Mouse (Mus musculus) midbrain, postnatal 0 days (tissue): ENCODE results near the gene Slc22a20. TPM values are rescaled to one million over a fixed set of nuclear protein-coding genes. Genes with fewer than 3 reads are reported as not detected.

Source experiments
- ATAC-seq: fragments of 200-750 bp; cut with Nextera tagmentation; 2 replicates; pipeline ENCODE4 v1.8.0; 2017; ENCODE audit warnings: moderate number of reproducible peaks, mild to moderate bottlenecking, moderate TSS enrichment, moderate library complexity; ENCODE audit not compliant: low FRiP score
- DNase-seq: peaks from one replicate; pipeline ENCODE4 v3.0.0-alpha.2; 2015; ENCODE audit warnings: low spot score
- H3K27ac ChIP-seq: fragments of 300-500 bp; sonication (generic); 2 replicates; pipeline ENCODE4 v1.5.1; 2014; ENCODE audit warnings: low read depth, mild to moderate bottlenecking, low read length, mixed read lengths
- H3K27me3 ChIP-seq: fragments of 300-500 bp; sonication (generic); 2 replicates; pipeline ENCODE4 v1.6.1; 2014; ENCODE audit warnings: low read length, control low read depth, mixed read lengths; ENCODE audit not compliant: insufficient read depth
- H3K36me3 ChIP-seq: fragments of 300-500 bp; sonication (generic); 2 replicates; pipeline ENCODE4 v1.6.1; 2014; ENCODE audit warnings: low read length, control low read depth, mixed read lengths; ENCODE audit not compliant: insufficient read depth
- H3K4me1 ChIP-seq: fragments of 300-500 bp; sonication (generic); 2 replicates; pipeline ENCODE4 v1.6.1; 2014; ENCODE audit warnings: mild to moderate bottlenecking, control low read depth, antibody characterized with exemption, low read length, mixed read lengths; ENCODE audit not compliant: insufficient read depth
- H3K4me2 ChIP-seq: fragments of 300-500 bp; sonication (generic); 2 replicates; pipeline ENCODE4 v1.6.1; 2014; ENCODE audit warnings: low read depth, mild to moderate bottlenecking, low read length, mixed read lengths; ENCODE audit not compliant: poor library complexity, severe bottlenecking
- H3K4me3 ChIP-seq: fragments of 300-500 bp; sonication (generic); 2 replicates; pipeline ENCODE4 v1.5.1; 2014; ENCODE audit warnings: low read depth, mild to moderate bottlenecking, low read length, moderate library complexity
- H3K9ac ChIP-seq: fragments of 300-500 bp; sonication (generic); replicated peaks from 2 replicates; pipeline ENCODE4 v1.6.1; 2014; ENCODE audit warnings: mild to moderate bottlenecking, low read length, moderate library complexity, mixed read lengths; ENCODE audit not compliant: poor library complexity, severe bottlenecking
- H3K9me3 ChIP-seq: fragments of 300-500 bp; sonication (generic); 2 replicates; pipeline ENCODE4 v1.6.1; 2016; ENCODE audit warnings: low read length, control low read depth
- CTCF ChIP-seq: IDR thresholded peaks from 2 replicates; pipeline ENCODE4 v1.5.1; 2016; ENCODE audit warnings: antibody characterized with exemption, mild to moderate bottlenecking
- WGBS: fragments of 180-500 bp; shearing (Covaris S2); extraction: QIAGEN DNeasy Blood & Tissue Kit; methylation state at CpG from one replicate; pipeline ENCODE4 v1.1.7; 2014; 5-methylcytosine and 5-hydroxymethylcytosine counted together
- polyA plus RNA-seq: library from polyadenylated mRNA; unstranded; fragments of >200 nt; fragmentation: Nextera tagmentation; extraction: Ambion mirVana; gene quantifications from 2 replicates; pipeline ENCODE4 v1.2.1, GENCODE M21; 2015
- total RNA-seq: library from RNA; depleted of rRNA; stranded (reverse); fragments of >200 nt; gene quantifications from 2 replicates; pipeline ENCODE4 v1.2.3, GENCODE M21; 2014

Slc22a20 gene
- total and polyA plus RNA-seq, 2 experiments from 2014 or later = not detected

- no peak overlapping the region for H3K4me2 ChIP-seq
- H3K27ac ChIP-seq = no peak overlapping the region
- 59% methylated on average over 3 of the region's 3 CpGs for WGBS
- DNase-seq = no peak
- H3K4me3 ChIP-seq = no peak overlapping the region
- no peak overlapping the region for H3K9ac ChIP-seq
- H3K36me3 ChIP-seq = no peaks in the 10 kb centered on the region
- no peak for ATAC-seq
- no peak for TF ChIP-seq CTCF
- peaks cover 5% of the 10 kb centered on the region; the same call in 1 of the 2 replicates for H3K27me3 ChIP-seq
- no peaks in the 10 kb centered on the region for H3K9me3 ChIP-seq
- H3K4me1 ChIP-seq = 0 out of 2 replicates have a peak, but pooled peaks cover 7% of the 10 kb centered on the region
Measured at GRCm38 (mm10) chr19:6020276-6020675, 34.3 kb upstream of the Slc22a20 start.

- H3K27ac ChIP-seq = no peak overlapping the region
- H3K27me3 ChIP-seq = peaks cover 5% of the 10 kb centered on the region; the same call in 1 of the 2 replicates
- H3K9ac ChIP-seq = no peak overlapping the region
- peak; percentile 90 for DNase-seq
- no peaks in the 10 kb centered on the region for H3K9me3 ChIP-seq
- ATAC-seq = no peak
- peak; percentile 91 for TF ChIP-seq CTCF
- H3K4me3 ChIP-seq = no peak overlapping the region
- no peak overlapping the region for H3K4me2 ChIP-seq
- WGBS = 34% methylated on average over 15 of the region's 15 CpGs
- no peaks in the 10 kb centered on the region for H3K36me3 ChIP-seq
- 0 out of 2 replicates have a peak, but pooled peaks cover 7% of the 10 kb centered on the region for H3K4me1 ChIP-seq
Measured at GRCm38 (mm10) chr19:6018142-6019089, 32.5 kb upstream of the Slc22a20 start.

- 0 out of 2 replicates have a peak, but pooled peaks cover 7% of the 10 kb centered on the region for H3K4me1 ChIP-seq
- H3K27me3 ChIP-seq = peaks cover 5% of the 10 kb centered on the region; the same call in 1 of the 2 replicates
- peak overlapping the region; percentile 88; the same call in 1 of the 2 replicates for H3K4me2 ChIP-seq
- no peak overlapping the region for H3K4me3 ChIP-seq
- H3K9me3 ChIP-seq = no peaks in the 10 kb centered on the region
- no peaks in the 10 kb centered on the region for H3K36me3 ChIP-seq
- peak; percentile 49 for DNase-seq
- WGBS = 51% methylated on average over 7 of the region's 7 CpGs
- TF ChIP-seq CTCF = peak; percentile 55
- no peak overlapping the region for H3K27ac ChIP-seq
- ATAC-seq = no peak
- no peak overlapping the region for H3K9ac ChIP-seq
Measured at GRCm38 (mm10) chr19:6016532-6016931, 30.6 kb upstream of the Slc22a20 start.

- Histone ChIP-seq H3K4me2 (peak within 1 kb of the TSS; percentile 88), H3K27me3 (peaks cover 5% of the 10 kb centered on the region; the same call in 1 of the 2 replicates), H3K4me1 (0 out of 2 replicates have a peak, but pooled peaks cover 7% of the 10 kb centered on the region), H3K4me3 (peak within 1 kb of the TSS; percentile 49), H3K36me3 (no peaks in the 10 kb centered on the region), H3K9me3 (no peaks in the 10 kb centered on the region), H3K9ac (peak within 1 kb of the TSS; percentile 68), H3K27ac (no peak within 1 kb of the TSS)
- DNase-seq (peak; percentile 60), ATAC-seq (peak; percentile 71)
- 4% methylated on average over 32 of the region's 40 CpGs for WGBS
- peak; percentile 34 for TF ChIP-seq CTCF
Measured at GRCm38 (mm10) chr19:6015511-6016315, 29.8 kb upstream of the Slc22a20 start, which contains the start of gene Capn1. Capn1 (minus strand) TSS chr19:6015897.

- no peaks in the 10 kb centered on the region for H3K36me3 ChIP-seq
- no peak overlapping the region for H3K27ac ChIP-seq
- H3K4me1 ChIP-seq = 0 out of 2 replicates have a peak, but pooled peaks cover 7% of the 10 kb centered on the region
- H3K9ac ChIP-seq = peak overlapping the region; percentile 68
- H3K27me3 ChIP-seq = peaks cover 5% of the 10 kb centered on the region; the same call in 1 of the 2 replicates
- H3K9me3 ChIP-seq = no peaks in the 10 kb centered on the region
- ATAC-seq = peak; percentile 57
- H3K4me3 ChIP-seq = peak overlapping the region; percentile 49
- peak overlapping the region; percentile 88 for H3K4me2 ChIP-seq
- WGBS = 3% methylated on average over 14 of the region's 18 CpGs
- no peak for DNase-seq
- no peak for TF ChIP-seq CTCF
Measured at GRCm38 (mm10) chr19:6014991-6015510, 29.1 kb upstream of the Slc22a20 start.
